Mouse (Mus musculus) stomach, postnatal 0 days (tissue): Measurements from ENCODE around the gene AC161166.1. TPM values are rescaled to one million over a fixed set of nuclear protein-coding genes. Genes with fewer than 3 reads are reported as not detected.

Source experiments
- ATAC-seq: fragments of 200-750 bp; cut with Nextera tagmentation; 2 replicates; pipeline ENCODE4 v1.8.0; 2017; ENCODE audit not compliant: low FRiP score, low TSS enrichment
- DNase-seq: peaks from one replicate; pipeline ENCODE4 v3.0.0-alpha.2; 2016; ENCODE audit warnings: low spot score
- H3K27ac ChIP-seq: fragments of 300-500 bp; sonication (generic); replicated peaks from 2 replicates; pipeline ENCODE4 v1.5.1; 2014; ENCODE audit warnings: mild to moderate bottlenecking, control low read depth
- H3K27me3 ChIP-seq: fragments of 300-500 bp; sonication (generic); 2 replicates; pipeline ENCODE4 v1.6.1; 2014; ENCODE audit warnings: low read length; ENCODE audit not compliant: control insufficient read depth, insufficient read depth
- H3K36me3 ChIP-seq: fragments of 300-500 bp; sonication (generic); 2 replicates; pipeline ENCODE4 v1.6.1; 2014; ENCODE audit warnings: low read length, mixed read lengths; ENCODE audit not compliant: control insufficient read depth, insufficient read depth
- H3K4me1 ChIP-seq: fragments of 300-500 bp; sonication (generic); replicated peaks from 2 replicates; pipeline ENCODE4 v1.6.1; 2014; ENCODE audit warnings: antibody characterized with exemption; ENCODE audit not compliant: control insufficient read depth, insufficient read depth
- H3K4me2 ChIP-seq: fragments of 300-500 bp; sonication (generic); replicated peaks from 2 replicates; pipeline ENCODE4 v1.6.1; 2014; ENCODE audit warnings: low read depth, mild to moderate bottlenecking, control low read depth, moderate library complexity
- H3K4me3 ChIP-seq: fragments of 300-500 bp; sonication (generic); 2 replicates; pipeline ENCODE4 v1.5.1; 2014; ENCODE audit warnings: low read depth, low read length, control low read depth
- H3K9ac ChIP-seq: fragments of 300-500 bp; sonication (generic); 2 replicates; pipeline ENCODE4 v1.6.1; 2014; ENCODE audit warnings: mild to moderate bottlenecking, low read length, control low read depth, mixed read lengths
- H3K9me3 ChIP-seq: fragments of 300-500 bp; sonication (generic); 2 replicates; pipeline ENCODE4 v1.6.1; 2016; ENCODE audit warnings: low read length; ENCODE audit not compliant: control insufficient read depth
- CTCF ChIP-seq: IDR thresholded peaks from 2 replicates; pipeline ENCODE4 v1.5.1; 2016; ENCODE audit warnings: antibody characterized with exemption, low read depth, mild to moderate bottlenecking, moderate library complexity
- EP300 ChIP-seq: optimal IDR thresholded peaks from 2 replicates; pipeline ENCODE3; 2016; ENCODE audit warnings: antibody characterized with exemption
- WGBS: fragments of 180-500 bp; shearing (Covaris S2); extraction: QIAGEN DNeasy Blood & Tissue Kit; methylation state at CpG from one replicate; pipeline ENCODE4 v1.1.7; 2014; 5-methylcytosine and 5-hydroxymethylcytosine counted together
- polyA plus RNA-seq: library from polyadenylated mRNA; unstranded; fragments of >200 nt; fragmentation: Nextera tagmentation; extraction: Ambion mirVana; gene quantifications from 2 replicates; pipeline ENCODE4 v1.2.1, GENCODE M21; 2015

The AC161166.1 gene
- polyA plus RNA-seq, 1 experiment from 2014 or later = 0.07 TPM

GRCm38 (mm10) chr7:24546634-24547389, 34.6 kb upstream of the AC161166.1 start:
- peak; percentile 100 for DNase-seq
- H3K27me3 ChIP-seq = no peaks in the 10 kb centered on the region
- H3K4me3 ChIP-seq = peak overlapping the region; percentile 60
- no peaks in the 10 kb centered on the region for H3K36me3 ChIP-seq
- peaks cover 3% of the 10 kb centered on the region; the same call in 1 of the 2 replicates for H3K4me1 ChIP-seq
- peak overlapping the region; percentile 63 for H3K4me2 ChIP-seq
- no peaks in the 10 kb centered on the region for H3K9me3 ChIP-seq
- H3K27ac ChIP-seq = peak overlapping the region; percentile 90
- no peak for TF ChIP-seq CTCF
- no peak for TF ChIP-seq EP300
- ATAC-seq = peak; percentile 99
- 1% methylated on average over 54 of the region's 57 CpGs for WGBS
- H3K9ac ChIP-seq = peak overlapping the region; percentile 75

DNA sequence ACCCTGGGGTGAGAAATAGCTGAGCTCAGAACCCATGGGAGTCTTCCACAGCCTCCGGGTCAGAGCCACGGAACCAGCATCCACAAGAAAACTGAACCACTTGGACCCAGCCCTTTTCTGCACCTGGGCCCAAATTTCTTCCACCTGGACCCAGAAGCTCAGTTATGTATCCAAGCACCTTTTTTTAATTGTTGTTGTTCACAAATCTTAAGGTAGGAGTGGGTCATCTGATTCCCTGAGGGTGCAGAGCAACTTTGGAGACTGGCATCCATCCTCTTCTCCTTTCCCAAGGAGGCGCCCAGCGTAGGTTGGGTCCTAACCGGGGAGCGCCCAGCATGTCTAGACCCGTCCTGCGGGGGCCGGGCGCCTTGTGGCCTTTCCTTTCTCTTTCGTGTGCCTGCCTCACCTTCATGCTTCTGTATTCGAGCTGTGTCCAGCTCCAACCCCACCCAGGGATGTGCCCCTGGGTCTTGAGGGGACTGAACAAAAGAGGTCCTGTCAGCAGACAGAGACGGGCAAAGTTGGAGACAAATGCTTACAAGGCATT, 33.9 kb upstream of the AC161166.1 start, which contains the start of the genes Pinlyp and Xrcc1:
TSS of gene Pinlyp (minus strand) at position 51 of the 547 bp plus-strand sequence.
TSS of gene Xrcc1 (plus strand) at position 222 of the 547 bp plus-strand sequence.
- Histone ChIP-seq H3K36me3 (no peaks in the 10 kb centered on the region), H3K27ac (peak within 1 kb of the TSS; percentile 90), H3K4me3 (peak within 1 kb of the TSS; percentile 60), H3K9me3 (no peaks in the 10 kb centered on the region), H3K4me2 (peak within 1 kb of the TSS; percentile 63), H3K27me3 (no peaks in the 10 kb centered on the region), H3K9ac (peak within 1 kb of the TSS; percentile 75), H3K4me1 (peaks cover 3% of the 10 kb centered on the region; the same call in 1 of the 2 replicates)
- ATAC-seq (0 out of 2 replicates have a peak, but pooled peaks have one; percentile 11), DNase-seq (peak; percentile 35)
- TF ChIP-seq EP300 = no peak
- TF ChIP-seq CTCF = no peak
- WGBS = 28% methylated on average over 13 of the region's 13 CpGs

DNA sequence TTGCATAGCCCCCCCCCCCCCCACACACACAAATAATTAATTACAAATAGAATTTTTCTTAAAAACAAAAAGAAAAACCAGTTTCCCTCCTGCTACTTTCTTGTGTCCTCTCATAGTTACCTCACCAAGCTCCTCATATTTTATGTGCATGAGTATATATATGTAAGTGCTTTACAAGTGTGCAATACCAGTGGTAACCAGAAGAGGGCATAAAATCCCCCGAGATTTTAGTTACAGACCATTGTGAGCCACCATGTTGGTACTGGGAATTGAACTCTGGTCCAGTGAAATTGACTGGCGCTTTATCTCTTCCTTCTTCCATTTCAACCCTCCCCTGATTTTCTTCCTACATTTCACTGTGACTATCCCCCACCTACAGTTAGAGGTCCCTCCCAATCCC, 32.3 kb upstream of the AC161166.1 start:
- TF ChIP-seq EP300 (no peak), CTCF (peak; percentile 47)
- ATAC-seq (no peak), DNase-seq (no peak)
- H3K27me3 ChIP-seq = no peaks in the 10 kb centered on the region
- H3K4me1 ChIP-seq = peaks cover 3% of the 10 kb centered on the region; the same call in 1 of the 2 replicates
- H3K4me2 ChIP-seq = no peak overlapping the region
- 82% methylated on average over 2 of the region's 2 CpGs for WGBS
- H3K9me3 ChIP-seq = no peaks in the 10 kb centered on the region
- H3K36me3 ChIP-seq = no peaks in the 10 kb centered on the region
- H3K27ac ChIP-seq = no peak overlapping the region; the same call in 1 of the 2 replicates
- no peak overlapping the region for H3K9ac ChIP-seq
- H3K4me3 ChIP-seq = no peak overlapping the region

- Histone ChIP-seq H3K27me3 (no peaks in the 10 kb centered on the region), H3K27ac (peak overlapping the region; percentile 85), H3K4me1 (no peaks in the 10 kb centered on the region), H3K9ac (no peak overlapping the region), H3K4me2 (no peak overlapping the region), H3K9me3 (no peaks in the 10 kb centered on the region), H3K4me3 (no peak overlapping the region), H3K36me3 (no peaks in the 10 kb centered on the region)
- ATAC-seq (peak; percentile 95), DNase-seq (peak; percentile 68)
- TF ChIP-seq EP300 = peak; percentile 56
- no peak for TF ChIP-seq CTCF
- 57% methylated on average over 4 of the region's 4 CpGs for WGBS
These were observed 27.4 kb upstream of the AC161166.1 start for GRCm38 (mm10) chr7:24539686-24540085.

- DNase-seq = no peak
- TF ChIP-seq EP300 = no peak
- TF ChIP-seq CTCF = no peak
- H3K27me3 ChIP-seq = no peaks in the 10 kb centered on the region
- no peak overlapping the region for H3K4me3 ChIP-seq
- no peaks in the 10 kb centered on the region for H3K9me3 ChIP-seq
- peak overlapping the region; percentile 85; the same call in 1 of the 2 replicates for H3K27ac ChIP-seq
- no peaks in the 10 kb centered on the region for H3K4me1 ChIP-seq
- WGBS = 80% methylated on average over 5 of the region's 5 CpGs
- H3K9ac ChIP-seq = no peak overlapping the region
- no peak for ATAC-seq
- H3K36me3 ChIP-seq = peaks cover 6% of the 10 kb centered on the region
- H3K4me2 ChIP-seq = no peak overlapping the region
These were observed 26.4 kb upstream of the AC161166.1 start for GRCm38 (mm10) chr7:24538701-24539100.
